Mouse (Mus musculus) liver (tissue): ENCODE results near the gene Tle4.

Experiments used
- DNase-seq: peaks from one replicate; pipeline ENCODE4 v3.0.0-alpha.2; 2020; ENCODE audit warnings: mixed read lengths

Tle4 gene

DNA sequence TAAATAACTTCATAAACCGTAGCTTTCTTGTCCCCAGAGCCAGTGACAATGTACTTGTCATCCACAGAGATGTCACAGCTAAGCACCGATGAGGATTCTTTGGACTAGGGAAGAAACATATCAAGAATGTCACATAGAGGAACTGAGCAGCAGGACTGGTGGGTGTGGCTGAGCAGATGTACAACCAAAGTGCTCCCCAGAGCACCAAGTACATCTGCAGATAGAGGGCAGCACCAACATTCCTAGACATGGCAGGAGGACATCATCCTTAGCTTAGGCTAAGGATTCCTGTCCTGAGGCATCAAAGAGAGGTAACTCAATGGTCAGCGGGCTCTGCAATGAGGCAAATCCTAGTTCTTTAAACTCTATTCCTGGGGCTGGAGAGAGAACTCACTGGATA lies 148.1 kb downstream of the Tle4 start:
- peak; percentile 19 for DNase-seq

- DNase-seq, result no peak
Observed at GRCm38 (mm10) chr19:14448586-14448985, 149.3 kb downstream of the Tle4 start.

- no peak for DNase-seq
Observed at GRCm38 (mm10) chr19:14447474-14447873, 150.4 kb downstream of the Tle4 start.

DNA sequence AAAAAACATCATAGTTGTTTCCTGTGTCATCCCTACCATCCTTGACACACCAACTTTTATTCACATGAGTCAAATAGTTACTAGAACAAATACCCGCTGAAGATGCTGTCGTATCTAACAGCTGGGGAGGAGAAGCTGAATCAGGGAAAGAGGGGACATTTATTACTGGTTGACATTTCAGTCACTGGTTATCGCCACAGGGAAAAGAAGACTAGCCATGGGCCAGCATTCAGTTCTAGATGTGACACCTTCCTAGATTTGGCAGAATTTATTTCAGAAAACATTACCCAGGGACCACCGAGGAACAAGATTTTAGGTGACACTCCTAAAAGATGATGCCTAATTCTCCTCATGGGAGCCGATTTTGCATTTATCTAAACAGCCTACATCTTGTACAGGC lies 156.0 kb downstream of the Tle4 start:
- no peak for DNase-seq

GRCm38 (mm10) chr19:14437226-14437625 lies 160.6 kb downstream of the Tle4 start:
- no peak for DNase-seq

- no peak for DNase-seq
Observed at GRCm38 (mm10) chr19:14436567-14436966, 161.3 kb downstream of the Tle4 start.

DNA sequence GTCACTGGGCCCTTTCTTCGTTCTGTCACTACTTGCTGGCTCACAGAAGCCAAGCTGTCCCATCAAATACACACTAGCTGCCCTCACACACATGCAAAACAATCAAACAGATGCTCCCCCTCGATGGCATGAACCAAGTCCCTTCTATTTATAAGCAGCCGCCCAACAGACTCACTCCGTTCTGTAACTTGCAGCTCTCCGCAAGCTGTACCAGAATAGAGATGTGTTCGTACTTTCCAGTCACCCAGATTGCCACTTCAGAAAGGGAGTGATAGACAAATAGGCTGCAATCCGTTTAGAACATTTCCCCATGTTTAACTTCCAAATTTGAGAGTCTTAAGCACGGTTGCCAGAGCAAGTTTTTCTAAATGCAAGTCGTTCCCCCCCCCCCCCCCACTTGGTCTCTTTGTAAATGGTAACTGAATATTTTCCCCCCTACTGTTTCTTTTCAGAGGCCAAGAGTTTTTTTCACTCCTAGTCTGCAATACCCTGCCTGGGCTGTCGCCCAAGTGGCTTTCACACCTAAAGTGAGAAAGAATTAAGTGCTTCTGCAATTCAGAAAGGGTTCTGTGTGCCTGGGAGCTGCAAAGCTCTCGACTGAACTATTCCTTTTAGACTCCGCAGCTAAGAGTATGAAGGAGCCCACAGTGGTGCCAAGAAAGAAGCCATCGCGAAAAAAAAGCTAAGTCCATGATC lies 162.0 kb downstream of the Tle4 start:
- no peak for DNase-seq

DNA sequence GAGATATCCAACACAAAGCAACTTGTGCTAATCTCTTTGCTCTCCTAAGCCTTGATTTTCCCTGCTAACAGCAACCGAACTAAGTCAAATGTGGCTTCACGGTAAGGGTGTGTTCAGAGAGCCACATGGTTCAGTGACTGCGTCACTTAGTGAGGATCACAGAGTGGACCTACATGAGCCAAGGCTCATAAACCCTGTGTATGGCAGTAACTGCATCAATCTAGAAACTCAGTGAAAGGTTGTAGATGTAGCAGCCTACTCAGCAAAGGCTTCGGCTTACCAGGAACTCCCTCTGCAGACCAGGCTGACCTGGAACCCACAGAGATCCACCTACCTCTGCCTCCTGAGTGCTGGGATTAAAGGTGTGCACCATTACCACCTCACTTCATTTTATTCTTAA lies 164.0 kb downstream of the Tle4 start:
- no peak for DNase-seq

- no peak for DNase-seq
Observed at GRCm38 (mm10) chr19:14432436-14432835, 165.4 kb downstream of the Tle4 start.

GRCm38 (mm10) chr19:14426920-14427319 lies 170.9 kb downstream of the Tle4 start:
- DNase-seq, result no peak

GRCm38 (mm10) chr19:14426244-14426868 lies 171.5 kb downstream of the Tle4 start:
- no peak for DNase-seq

GRCm38 (mm10) chr19:14425122-14425521 lies 172.7 kb downstream of the Tle4 start:
- no peak for DNase-seq

GRCm38 (mm10) chr19:14424016-14424964 lies 173.6 kb downstream of the Tle4 start:
- DNase-seq, result no peak

GRCm38 (mm10) chr19:14421691-14422090 lies 176.2 kb downstream of the Tle4 start:
- no peak for DNase-seq

DNA sequence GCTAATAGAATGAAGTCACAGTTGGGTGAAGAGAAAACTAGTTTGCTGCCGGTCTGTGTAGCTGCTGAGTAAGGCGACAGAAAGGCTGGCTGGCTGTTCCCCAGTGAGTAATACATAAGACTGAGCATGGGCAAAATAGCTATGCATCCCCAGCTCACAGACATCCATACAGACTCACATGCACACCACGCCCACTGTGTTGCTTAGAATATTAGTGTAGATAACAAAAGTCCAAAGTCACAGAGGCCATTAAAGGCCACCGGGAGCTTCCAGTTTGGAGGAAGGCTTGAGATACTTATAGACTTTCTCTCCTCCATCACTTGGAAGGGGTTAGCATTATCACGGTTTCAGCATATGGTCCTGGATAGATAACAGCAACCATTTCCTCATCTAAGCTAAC lies 178.0 kb downstream of the Tle4 start:
- DNase-seq, result peak; percentile 19

- no peak for DNase-seq
Observed at GRCm38 (mm10) chr19:14416845-14417244, 181.0 kb downstream of the Tle4 start.

- no peak for DNase-seq
Observed at GRCm38 (mm10) chr19:14415996-14416395, 181.9 kb downstream of the Tle4 start.

DNA sequence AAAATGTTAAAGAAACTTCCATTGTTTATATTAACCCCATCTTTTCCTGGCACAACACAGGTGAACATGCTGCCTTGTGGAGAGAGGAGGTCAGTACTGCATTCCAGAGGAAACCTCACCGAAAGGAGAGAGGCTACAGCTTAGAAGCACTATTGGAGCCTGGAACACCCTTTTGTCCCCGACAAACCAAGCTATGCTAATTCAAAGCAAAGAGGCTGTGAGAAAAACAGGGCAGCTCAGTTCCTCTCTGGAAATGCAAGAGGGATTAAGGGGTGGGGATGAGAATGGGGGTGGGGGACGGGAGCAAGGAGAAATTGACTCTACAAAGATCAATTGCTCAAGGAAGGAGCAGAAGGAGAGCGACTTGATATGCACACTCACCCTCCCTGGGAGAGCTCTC lies 182.9 kb downstream of the Tle4 start:
- DNase-seq, result no peak

- DNase-seq, result no peak
Observed at GRCm38 (mm10) chr19:14406603-14407002, 191.2 kb downstream of the Tle4 start.
